Comparison of ENCODE assay signal across 8 mouse cellular contexts in genomic region chr7:89903442-89904343, GRCm38 (mm10). TPM values are rescaled to one million over a fixed set of nuclear protein-coding genes. Genes with fewer than 3 reads are reported as not detected.
DNase-seq lines count a peak whose midpoint lies in the region; ATAC-seq and TF ChIP-seq lines count a peak whose summit lies in the region.

Gene Ccdc81 (minus strand): TSS chr7:89903629.

- H3K4me3 ChIP-seq in gastrocnemius, adult 2 months, result peak within 1 kb of the TSS; percentile 26; the same call in 1 of the 2 replicates
- no peak within 1 kb of the TSS for H3K4me3 ChIP-seq in forebrain, embryonic 14.5 days (ENCODE audit: low read depth, low read length)

- H3K4me2 ChIP-seq in forebrain, embryonic 14.5 days (ENCODE audit: low read length), result peak within 1 kb of the TSS; percentile 16

- no peaks in the 10 kb centered on the region for H3K4me1 ChIP-seq in forebrain, embryonic 14.5 days (ENCODE audit: control insufficient read depth, insufficient read depth, low read length)

- no peaks in the 10 kb centered on the region for H3K9me3 ChIP-seq in forebrain, embryonic 14.5 days (replicated peaks; ENCODE audit: control insufficient read depth, low read length)

- H3K9ac ChIP-seq in forebrain, embryonic 14.5 days (ENCODE audit: low read length), result no peak within 1 kb of the TSS

- no peaks in the 10 kb centered on the region for H3K27me3 ChIP-seq in forebrain, embryonic 14.5 days (replicated peaks; ENCODE audit: control insufficient read depth, insufficient read depth, low read length)

- no peaks in the 10 kb centered on the region for H3K36me3 ChIP-seq in forebrain, embryonic 14.5 days (ENCODE audit: control insufficient read depth, insufficient read depth, low read length)

- WGBS in forebrain, embryonic 14.5 days, result 26% methylated on average over 22 of the region's 22 CpGs

- peak; percentile 84 for ATAC-seq in forebrain, embryonic 14.5 days
- no peak for ATAC-seq in erythroblast, adult 5-6 weeks (replicated peaks; ENCODE audit: low FRiP score, poor library complexity, severe bottlenecking)

- no peak within 1 kb of the TSS for H3K27ac ChIP-seq in gastrocnemius, adult 2 months
- H3K27ac ChIP-seq in forebrain, embryonic 14.5 days (ENCODE audit: low read depth, low read length), result no peak within 1 kb of the TSS

- DNase-seq in gastrocnemius, adult 2 months, result no peak
- no peak for DNase-seq in gastrocnemius, postnatal 25 days
- DNase-seq in ES-CJ7 (ENCODE audit: low read depth, low spot score), result peak; percentile 61
- DNase-seq in forebrain, embryonic 14.5 days (ENCODE audit: low spot score), result peak; percentile 48
- peak; percentile 28 for DNase-seq in mesoderm, embryonic 11.5 days (ENCODE audit: low read depth, low spot score)
- no peak for DNase-seq in left cerebral cortex, postnatal 25 days (ENCODE audit: low spot score in 2 of 2)
- no peak for DNase-seq in urinary bladder, adult 18-20 months (ENCODE audit: low spot score in 2 of 2)

- no peak for TF ChIP-seq CTCF in gastrocnemius, adult 2 months (IDR thresholded peaks at IDR 0.05)

- intact Hi-C loops in gastrocnemius, adult 2 months (cut with DNase I), result no loop called here
- intact Hi-C loops in left cerebral cortex, postnatal 25 days (cut with DNase I), result no loop called here

RNA-seq across cellular contexts. Expression of gene Ccdc81, which starts in this region (rescaled TPM):
- not detected for total RNA-seq in gastrocnemius, adult 2 months (2021)
- total RNA-seq in gastrocnemius, postnatal 25 days (2021), result not detected
- polyA plus RNA-seq in forebrain, embryonic 14.5 days (2014; fragmentation: Nextera tagmentation; extraction: Ambion mirVana), result 0.48 and 0.72 TPM in 2 replicates
- under 1 TPM; 0.41 to 0.46 TPM for total RNA-seq in left cerebral cortex, postnatal 25 days (2021)
- total RNA-seq in erythroblast, adult 5-6 weeks (2015; ENCODE audit: low replicate concordance), result not detected in 2 replicates
- not detected in 2 replicates for total RNA-seq in erythroblast, adult 5-6 weeks (2017; ENCODE audit: low replicate concordance)

Comparison
In these comparisons a context has a peak if more than half of its experiments do, and no peak if none do; other contexts are left out.
1. Peak in DNase-seq, ATAC-seq and H3K4me2 ChIP-seq in forebrain, embryonic 14.5 days; RNA of the gene not detected or under 1 TPM.
2. DNase-seq: peak in ES-CJ7 (single experiment) and mesoderm, embryonic 11.5 days (single experiment); none in gastrocnemius, adult 2 months (single experiment), gastrocnemius, postnatal 25 days (single experiment), left cerebral cortex, postnatal 25 days (0 of 2) and urinary bladder, adult 18-20 months (0 of 2).